Mouse (Mus musculus) gastrocnemius, adult 8-10 months (tissue): ENCODE data around the gene Olfr194. TPM values are rescaled to one million over a fixed set of nuclear protein-coding genes. Genes with fewer than 3 reads are reported as not detected.
"Not testable (repeated sequence)": the region's sequence is repeated elsewhere in the genome, so short reads cannot be mapped to it uniquely, and the experiment has no call there.

ENCODE experiments used
- DNase-seq, 2 experiments: peaks; one replicate each; pipeline ENCODE4 v3.0.0; 2022; ENCODE audit warnings: low spot score in 2 of 2
- total RNA-seq, 4 experiments: library from RNA; stranded (reverse); gene quantifications; 2 replicates each; pipeline ENCODE4 v1.2.4; 2022

Olfr194 gene
- total RNA-seq = not detected

DNA sequence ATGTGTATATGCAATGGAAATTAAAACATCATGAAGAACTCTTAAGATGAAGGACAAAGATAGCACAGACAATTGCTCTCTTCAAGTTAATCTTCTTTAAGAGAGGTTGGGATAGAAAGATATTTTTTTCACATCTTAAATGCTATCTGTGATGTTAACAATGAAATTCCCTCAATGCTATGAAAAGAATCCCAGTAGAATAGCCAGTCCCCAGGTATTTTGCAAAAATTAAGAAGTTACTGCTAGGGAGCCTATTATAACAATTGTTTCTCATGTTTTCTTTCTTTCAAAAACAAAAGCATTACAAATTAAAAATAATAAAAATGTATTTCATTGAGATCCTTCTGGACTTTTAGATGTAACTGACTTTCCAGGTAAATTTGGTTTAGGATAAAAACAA is at the start of gene Olfr194:
Olfr194 (minus strand) TSS at position 101 of the 400 bp plus-strand sequence.
- DNase-seq = no peak

GRCm38 (mm10) chr16:59170354-59170753 is 49.5 kb upstream of the Olfr194 start, which contains the start of gene Olfr196:
Olfr196 (minus strand) TSS chr16:59170454.
- DNase-seq = no peak

DNA sequence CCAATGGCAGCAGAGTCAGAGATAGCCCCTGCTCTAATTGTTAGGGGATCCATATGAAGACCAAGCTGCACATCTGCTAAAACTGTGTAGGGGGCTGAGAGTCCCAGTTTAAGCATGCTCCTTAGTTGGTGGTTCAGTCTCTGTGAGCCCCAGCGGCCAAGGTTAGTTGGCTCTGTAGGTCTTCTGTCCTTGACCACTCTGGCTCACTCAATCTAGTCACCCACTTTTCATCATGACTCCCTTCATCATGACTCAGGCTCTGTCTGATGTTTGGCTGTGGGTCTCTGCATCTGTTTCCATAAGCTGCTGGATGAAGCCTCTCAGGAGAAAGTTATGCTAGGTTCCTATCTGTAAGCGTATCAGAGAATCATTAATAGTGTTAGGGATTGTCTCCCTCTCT is 31.1 kb upstream of the Olfr194 start:
- DNase-seq = no peak

GRCm38 (mm10) chr16:59146746-59147145 is 25.9 kb upstream of the Olfr194 start, which contains the start of gene Olfr195:
Olfr195 (plus strand) TSS chr16:59147046.
- no peak for DNase-seq

GRCm38 (mm10) chr16:59141105-59141504 is 20.2 kb upstream of the Olfr194 start:
- no peak for DNase-seq

- no peak for DNase-seq
Measured at GRCm38 (mm10) chr16:59130740-59131139, 9.9 kb upstream of the Olfr194 start.

- DNase-seq = no peak
Measured at GRCm38 (mm10) chr16:59111781-59112180, 9.1 kb downstream of the Olfr194 start, which contains the start of gene Olfr193. Olfr193 (minus strand) TSS chr16:59111881.

- not testable (repeated sequence) for DNase-seq
Measured at GRCm38 (mm10) chr16:59108522-59108921, 12.3 kb downstream of the Olfr194 start.

DNA sequence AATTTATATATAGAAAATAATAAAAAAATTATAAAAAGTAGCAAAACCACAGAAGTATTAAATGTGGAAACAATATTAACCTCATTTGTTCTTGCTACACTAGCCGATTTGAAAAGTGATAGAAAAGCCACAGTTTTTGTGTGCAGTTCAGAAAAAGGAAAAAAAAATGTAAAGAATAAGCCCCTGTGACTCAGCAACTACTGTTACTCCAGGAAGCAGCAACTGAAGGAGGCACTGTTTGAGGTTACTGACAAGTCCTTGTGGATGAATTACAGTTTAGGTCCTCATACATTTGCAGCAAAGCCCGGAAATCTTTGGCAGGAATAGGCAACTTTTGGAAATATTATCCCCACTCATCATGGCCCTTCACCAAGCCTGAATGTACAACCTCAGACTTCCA is 15.6 kb downstream of the Olfr194 start:
- DNase-seq = no peak

- not testable (repeated sequence) for DNase-seq
Measured at GRCm38 (mm10) chr16:59089722-59090121, 31.1 kb downstream of the Olfr194 start, which contains the start of gene Olfr191. Olfr191 (minus strand) TSS chr16:59089822.

- DNase-seq = not testable (repeated sequence)
Measured at GRCm38 (mm10) chr16:59081113-59081512, 39.8 kb downstream of the Olfr194 start.

GRCm38 (mm10) chr16:59077905-59078304 is 43.0 kb downstream of the Olfr194 start, which contains the start of gene Olfr190:
Olfr190 (minus strand) TSS chr16:59078005.
- DNase-seq = no peak

- no peak for DNase-seq
Measured at GRCm38 (mm10) chr16:59073520-59073919, 47.3 kb downstream of the Olfr194 start.

DNA sequence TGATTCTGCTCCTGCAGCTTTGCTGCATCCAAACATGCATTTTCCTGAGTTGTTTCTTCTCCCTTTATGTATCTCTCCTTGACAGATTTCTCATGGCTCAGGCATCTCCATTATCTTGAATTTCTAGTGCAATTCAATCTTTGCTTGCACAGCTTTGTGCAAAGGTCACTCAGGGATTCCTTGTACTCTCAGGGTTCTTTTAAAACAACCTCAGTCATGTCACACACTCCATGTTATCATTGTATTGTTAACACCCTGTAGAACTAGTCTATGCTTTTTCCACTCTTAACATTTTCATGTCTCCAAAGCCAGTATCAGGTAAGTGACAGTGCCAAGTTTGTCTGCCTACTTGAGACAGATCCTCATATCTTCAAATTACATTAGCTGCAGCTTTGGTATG is 49.1 kb downstream of the Olfr194 start:
- no peak for DNase-seq

Other genes with a start within 250 kb of the Olfr194 start
- gene Olfr177, start 246.3 kb downstream of the Olfr194 start, total RNA-seq = not detected
- not detected for gene Olfr178, start 229.0 kb downstream of the Olfr194 start, total RNA-seq
- gene Olfr181, start 192.3 kb downstream of the Olfr194 start, total RNA-seq = not detected
- not detected for gene Olfr180, start 191.7 kb downstream of the Olfr194 start, total RNA-seq
- not detected for gene Olfr183, start 125.7 kb downstream of the Olfr194 start, total RNA-seq
- not detected for gene Olfr186, start 90.8 kb downstream of the Olfr194 start, total RNA-seq
- gene Olfr187, start 81.3 kb downstream of the Olfr194 start, total RNA-seq = not detected
- not detected for gene Olfr190, start 43.1 kb downstream of the Olfr194 start, total RNA-seq
- gene Olfr191, start 31.2 kb downstream of the Olfr194 start, total RNA-seq = not detected
- not detected for gene Olfr193, start 9.2 kb downstream of the Olfr194 start, total RNA-seq
- not detected for gene Olfr195, start 26.0 kb upstream of the Olfr194 start, total RNA-seq
- not detected for gene Olfr196, start 49.4 kb upstream of the Olfr194 start, total RNA-seq
- not detected for gene Olfr198, start 82.5 kb upstream of the Olfr194 start, total RNA-seq
- not detected for gene Olfr199, start 98.7 kb upstream of the Olfr194 start, total RNA-seq
- not detected for gene Olfr201, start 151.6 kb upstream of the Olfr194 start, total RNA-seq
- not detected for gene Olfr202, start 165.7 kb upstream of the Olfr194 start, total RNA-seq
- gene Olfr203, start 177.8 kb upstream of the Olfr194 start, total RNA-seq = not detected
- gene Olfr204, start 197.2 kb upstream of the Olfr194 start, total RNA-seq = not detected
- gene Olfr205, start 210.1 kb upstream of the Olfr194 start, total RNA-seq = not detected
- not detected for gene Olfr206, start 228.2 kb upstream of the Olfr194 start, total RNA-seq
- gene Olfr209, start 242.9 kb upstream of the Olfr194 start, total RNA-seq = not detected